Mouse (Mus musculus) T-helper 2 cell (primary cell): ENCODE measurements at regions not wholly inside any gene's neighbourhood (a gene's known extent, or its start where the extent isn't known, plus 50 kb on each side); places are given as distances from the start of the nearest gene placed in this dataset.

Source experiments
- in situ Hi-C: fragments of 300-600 bp; cut with MboI, MseI; formaldehyde crosslinking; loops from one replicate; pipeline ENCODE4 v1.15.1; 2025; ENCODE audit warnings: high pct_unique_total_duplicates

GRCm38 (mm10) chr2:48407876-48408275, 406.0 kb upstream of the Acvr2a start:
- in situ Hi-C loops: no loop called here

GRCm38 (mm10) chr2:48409876-48410275, 404.0 kb upstream of the Acvr2a start:
- in situ Hi-C loops: no loop called here

- in situ Hi-C loops: no loop called here
Measured at GRCm38 (mm10) chr2:48411392-48411791, 402.5 kb upstream of the Acvr2a start.

- in situ Hi-C loops: no loop called here
Measured at GRCm38 (mm10) chr2:48412683-48413440, 401.0 kb upstream of the Acvr2a start.

- in situ Hi-C loops: no loop called here
Measured at GRCm38 (mm10) chr2:48414596-48415481, 399.1 kb upstream of the Acvr2a start.

GRCm38 (mm10) chr2:48416207-48416750, 397.6 kb upstream of the Acvr2a start:
- in situ Hi-C loops: no loop called here

GRCm38 (mm10) chr2:48417000-48417596, 396.8 kb upstream of the Acvr2a start:
- in situ Hi-C loops: no loop called here

GRCm38 (mm10) chr2:48420791-48421190, 393.1 kb upstream of the Acvr2a start:
- in situ Hi-C loops: no loop called here

GRCm38 (mm10) chr2:48423861-48424442, 390.0 kb upstream of the Acvr2a start:
- in situ Hi-C loops: no loop called here

GRCm38 (mm10) chr2:48424562-48424961, 389.3 kb upstream of the Acvr2a start:
- in situ Hi-C loops: no loop called here

GRCm38 (mm10) chr2:48425200-48426090, 388.5 kb upstream of the Acvr2a start:
- in situ Hi-C loops: no loop called here

- in situ Hi-C loops: no loop called here
Measured at GRCm38 (mm10) chr2:48432545-48432944, 381.4 kb upstream of the Acvr2a start.

GRCm38 (mm10) chr2:48441296-48441990, 372.5 kb upstream of the Acvr2a start:
- in situ Hi-C loops: no loop called here

GRCm38 (mm10) chr2:48441991-48442544, 371.8 kb upstream of the Acvr2a start:
- in situ Hi-C loops: no loop called here

GRCm38 (mm10) chr2:48445898-48446604, 367.9 kb upstream of the Acvr2a start:
- in situ Hi-C loops: no loop called here

- in situ Hi-C loops: no loop called here
Measured at GRCm38 (mm10) chr2:48446617-48447016, 367.3 kb upstream of the Acvr2a start.

GRCm38 (mm10) chr2:48449165-48449842, 364.6 kb upstream of the Acvr2a start:
- in situ Hi-C loops: no loop called here
